In genomic region chr2:168691774-168692173, GRCm38 (mm10) we compare ENCODE assay signal across 9 mouse cellular contexts. TPM values are rescaled to one million over a fixed set of nuclear protein-coding genes. Genes with fewer than 3 reads are reported as not detected.
A peak's percentile ranks its signal among the peaks of the same experiment; 100 is the strongest.
DNase-seq lines count a peak whose midpoint lies in the region; ATAC-seq and TF ChIP-seq lines count a peak whose summit lies in the region.
"Had no signal": no experiment of that assay in that cellular context is flagged by ENCODE, and none has a peak within 500 bp of the region (broad histone marks: within the 10 kb centered on the region; RNA-seq: fewer than 3 reads in every experiment).

No protein-coding gene starts in this region.

- H3K4me1 ChIP-seq in embryonic facial prominence, embryonic 11.5 days (ENCODE audit: control insufficient read depth, insufficient read depth, low read length) = no peaks in the 10 kb centered on the region

- peak; percentile 82 for TF ChIP-seq CTCF in layer of hippocampus, adult 2 months (conservative IDR thresholded peaks at IDR 0.05)

- H3K4me3 ChIP-seq in layer of hippocampus, adult 2 months = no peak overlapping the region
- H3K4me3 ChIP-seq in embryonic facial prominence, embryonic 11.5 days (ENCODE audit: low read depth, low read length) = no peak overlapping the region
- H3K4me3 ChIP-seq: megakaryocyte, embryonic 14.5 days had no signal

- H3K9me3 ChIP-seq in embryonic facial prominence, embryonic 11.5 days (replicated peaks; ENCODE audit: control insufficient read depth, low read length) = no peaks in the 10 kb centered on the region

- H3K27ac ChIP-seq in layer of hippocampus, adult 2 months = no peak overlapping the region
- H3K27ac ChIP-seq in embryonic facial prominence, embryonic 11.5 days (replicated peaks; ENCODE audit: low read depth, low read length) = no peak overlapping the region

- H3K4me2 ChIP-seq in embryonic facial prominence, embryonic 11.5 days (ENCODE audit: low read depth, low read length) = no peak overlapping the region

- no peak overlapping the region for H3K9ac ChIP-seq in embryonic facial prominence, embryonic 11.5 days (replicated peaks; ENCODE audit: low read length)

- intact Hi-C loops in heart, postnatal 10 days (cut with DNase I) = loop anchor here (1.0 to 5.0 kb wide), 2 partner anchors 51 to 181 kb away; partner anchors contain the start of gene Atp9a
- intact Hi-C loops in left cerebral cortex, postnatal 14 days (cut with DNase I) = loop anchor here (5.0 kb wide), 1 partner anchor 51 kb away; the partner anchor contains the start of gene Atp9a

- ATAC-seq in embryonic facial prominence, embryonic 11.5 days (replicated peaks; ENCODE audit: insufficient number of reproducible peaks, low FRiP score, low TSS enrichment, low read depth) = no peak

- H3K27me3 ChIP-seq in embryonic facial prominence, embryonic 11.5 days (ENCODE audit: control insufficient read depth, insufficient read depth, low read length) = no peaks in the 10 kb centered on the region

- WGBS in embryonic facial prominence, embryonic 11.5 days = 51% methylated on average over 6 of the region's 6 CpGs

- no peaks in the 10 kb centered on the region for H3K36me3 ChIP-seq in embryonic facial prominence, embryonic 11.5 days (replicated peaks; ENCODE audit: control insufficient read depth, insufficient read depth, low read depth, low read length)

- DNase-seq in layer of hippocampus, adult 2 months (ENCODE audit: low spot score in 2 of 2) = peak; percentile 65 to 72
- no peak for DNase-seq in layer of hippocampus, adult 9-10 months (ENCODE audit: low spot score)
- DNase-seq in adrenal gland, postnatal 4 days (ENCODE audit: low spot score in 2 of 2) = peak; percentile 33 to 54
- peak; percentile 76 for DNase-seq in embryonic facial prominence, embryonic 11.5 days (ENCODE audit: low spot score)
- DNase-seq in heart, postnatal 10 days = peak; percentile 69 to 84
- DNase-seq in left cerebral cortex, postnatal 14 days (ENCODE audit: low spot score in 2 of 2) = peak; percentile 71 to 73
- peak; percentile 22 for DNase-seq in ovary, adult 18-20 months (ENCODE audit: low spot score)
- DNase-seq in urinary bladder, adult 2 months (ENCODE audit: low spot score) = peak; percentile 46

RNA-seq across cellular contexts. Expression of gene Atp9a, which starts 50.4 kb away (rescaled TPM):
- total RNA-seq in layer of hippocampus, adult 2 months (2021) = 100 to 1,000 TPM; 339 to 358 TPM
- 10 to 100 TPM; 85.3 to 88.5 TPM for total RNA-seq in adrenal gland, postnatal 4 days (2021)
- 10.3 and 10.4 TPM in 2 replicates for polyA plus RNA-seq in embryonic facial prominence, embryonic 11.5 days (2014; fragmentation: Nextera tagmentation; extraction: Ambion mirVana)
- 10 to 100 TPM; 64.0 TPM for total RNA-seq in heart, postnatal 10 days (2021)
- total RNA-seq in left cerebral cortex, postnatal 14 days (2021) = 100 to 1,000 TPM; 418 to 426 TPM
- 32.4 and 42.3 TPM in 2 replicates for polyA plus RNA-seq in urinary bladder, adult 2 months (2012; rRNA removed)
